Mouse (Mus musculus): ENCODE measurements around the gene Dmd.

- TF ChIP-seq CTCF (IDR thresholded peaks at IDR 0.05; ENCODE audit: extremely low read depth, insufficient read depth, low read length) (no peak), POLR2A (IDR thresholded peaks at IDR 0.05; ENCODE audit: extremely low read depth, insufficient read depth, low read length) (no peak)
Observed at GRCm38 (mm10) chrX:84241297-84241859, 1292.7 kb downstream of the Dmd start.

Data from cortical plate, adult 2 months (tissue).